Mouse (Mus musculus) stomach, postnatal 0 days (tissue): ENCODE results near the gene Hoxa9.

Experiments used
- CTCF ChIP-seq: IDR thresholded peaks from 2 replicates; pipeline ENCODE4 v1.5.1; 2016; ENCODE audit warnings: antibody characterized with exemption, low read depth, mild to moderate bottlenecking, moderate library complexity
- EP300 ChIP-seq: optimal IDR thresholded peaks from 2 replicates; pipeline ENCODE3; 2016; ENCODE audit warnings: antibody characterized with exemption

GRCm38 (mm10) chr6:52242801-52243332, 12.0 kb upstream of the Hoxa9 start:
- TF ChIP-seq EP300 (no peak), CTCF (no peak)
